Mouse (Mus musculus) brain, embryonic 18.5 days (tissue): ENCODE results near the gene Bahcc1.

Experiments
- DNase-seq: peaks from one replicate; pipeline ENCODE4 v3.0.0-alpha.2; 2012; ENCODE audit warnings: low read depth, low spot score

Gene Bahcc1

DNA sequence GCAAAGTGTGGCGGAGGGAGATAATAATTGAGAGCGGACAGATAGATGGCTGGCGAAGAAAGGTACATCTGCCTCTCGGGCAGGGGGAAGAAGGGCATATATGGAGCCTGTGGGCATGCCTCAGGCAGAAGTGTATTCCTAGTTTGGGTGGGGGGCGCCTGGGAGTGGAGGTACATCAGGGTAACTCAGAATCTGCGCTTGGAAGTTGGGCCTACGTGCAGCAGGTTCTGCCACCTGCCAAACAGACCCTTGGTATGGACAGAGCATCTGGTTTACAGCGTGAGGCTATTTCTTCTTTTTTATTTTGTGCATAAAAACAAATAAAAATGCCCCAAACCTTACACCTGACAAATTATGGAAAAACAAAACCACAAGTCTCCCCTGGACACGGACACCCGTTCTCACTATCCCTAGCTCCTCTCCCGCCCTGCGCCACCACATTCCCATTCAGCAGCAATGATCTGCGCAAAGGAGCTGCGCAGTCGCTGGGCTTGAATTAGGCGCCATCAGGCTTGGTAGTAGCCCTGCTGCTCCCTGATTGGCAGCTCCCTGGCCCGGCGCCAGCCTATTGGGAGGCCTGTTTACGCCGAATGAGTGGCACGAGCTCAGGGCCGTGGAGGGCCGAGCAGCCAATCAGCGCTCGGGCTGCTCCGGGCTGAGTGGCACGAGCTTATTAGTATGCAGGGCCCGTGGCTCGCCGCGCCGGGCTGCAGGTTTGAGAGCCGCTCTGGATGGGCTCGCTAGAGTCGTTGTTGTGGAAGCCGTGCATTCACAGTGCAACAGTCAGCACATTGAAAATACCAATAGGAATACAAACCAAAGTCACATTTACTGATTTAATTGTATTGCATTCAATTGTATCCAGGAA lies at the start of gene Bahcc1:
Gene Bahcc1, plus strand, starts transcription at position 718 of the 868 bp plus-strand sequence.
- peak; percentile 100 for DNase-seq

DNA sequence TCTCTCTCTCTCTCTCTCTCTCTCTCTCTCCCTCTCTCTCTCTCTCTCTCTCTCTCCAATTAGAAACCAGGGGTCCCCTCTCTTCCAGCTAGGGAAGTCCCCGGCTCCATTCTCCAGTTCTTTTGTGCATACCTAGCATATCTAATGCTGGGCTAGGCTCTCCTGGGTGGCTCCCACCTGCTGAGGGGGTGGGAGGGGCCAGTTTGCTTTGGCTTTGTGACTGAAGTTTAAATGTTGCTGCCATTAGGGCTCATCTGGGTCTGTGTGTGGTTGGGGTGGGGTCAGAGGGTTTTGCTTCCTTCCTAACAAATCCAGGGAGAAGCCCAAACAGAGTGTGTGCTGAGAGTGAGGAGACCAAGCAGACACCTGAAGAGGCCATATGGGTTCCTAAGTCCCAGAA lies 49.6 kb upstream of the Bahcc1 start:
- DNase-seq = no peak

DNA sequence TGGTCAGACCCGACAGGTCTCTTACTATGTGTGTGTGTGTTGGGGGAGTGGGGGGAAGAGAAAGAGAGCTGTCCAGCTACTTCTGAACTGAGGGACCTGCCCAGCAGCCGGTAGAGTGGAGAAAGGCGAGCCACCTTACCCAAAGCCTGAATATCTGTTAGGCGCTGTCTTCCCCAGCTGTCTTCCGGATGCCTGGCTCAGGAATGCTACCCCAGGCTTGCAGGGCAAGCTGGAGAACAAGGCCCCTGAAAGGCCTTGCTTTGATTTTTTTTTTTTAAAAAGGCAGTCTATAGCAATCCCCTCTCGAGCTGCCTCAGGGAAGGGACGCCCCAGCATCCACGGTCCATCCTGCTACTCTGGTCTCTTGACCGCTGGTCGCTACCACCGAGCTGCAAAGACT lies 49.0 kb upstream of the Bahcc1 start:
- no peak for DNase-seq

- DNase-seq = no peak
Measured at GRCm38 (mm10) chr11:120184371-120185315, 48.1 kb upstream of the Bahcc1 start.

DNA sequence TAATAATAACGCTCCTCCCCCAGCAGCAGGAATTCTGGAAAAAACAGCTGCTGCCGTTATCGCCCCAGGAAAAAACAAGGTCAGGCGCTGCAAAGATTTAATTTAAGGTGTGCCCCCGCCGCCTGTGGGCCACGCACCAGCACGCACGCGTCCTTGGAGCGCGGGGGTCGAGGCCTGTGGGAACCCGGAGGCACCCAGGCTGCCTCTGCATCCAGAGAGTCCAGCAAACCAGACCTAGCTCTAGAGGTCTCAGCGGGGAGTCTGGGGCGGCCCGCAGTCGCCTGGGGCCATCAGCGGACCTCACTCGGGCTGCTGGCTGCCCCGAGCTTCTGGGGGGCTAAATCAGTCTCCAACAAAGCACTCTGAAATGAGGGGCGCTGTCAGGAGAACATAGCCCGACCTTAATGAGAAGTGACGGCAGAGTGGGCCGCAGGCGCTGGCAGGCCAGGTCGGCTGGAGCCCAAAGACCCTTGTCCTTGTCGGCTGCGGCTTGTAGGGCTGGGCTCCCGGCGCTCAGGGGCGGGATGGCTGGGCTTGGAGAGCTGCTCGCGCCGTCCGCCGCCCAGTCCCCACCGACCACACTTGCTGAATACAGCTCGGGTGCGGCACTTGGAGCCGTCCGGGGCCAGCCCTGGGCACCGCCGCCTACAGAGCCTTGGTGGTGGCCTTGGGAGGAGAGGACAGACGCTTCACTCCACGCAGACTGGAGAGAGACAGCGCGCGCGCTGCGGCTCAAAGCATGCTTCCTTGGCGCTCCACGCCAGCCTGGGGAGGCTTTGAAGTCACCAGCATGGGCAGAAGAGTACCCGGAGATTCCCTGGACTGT lies 47.2 kb upstream of the Bahcc1 start:
- no peak for DNase-seq

DNA sequence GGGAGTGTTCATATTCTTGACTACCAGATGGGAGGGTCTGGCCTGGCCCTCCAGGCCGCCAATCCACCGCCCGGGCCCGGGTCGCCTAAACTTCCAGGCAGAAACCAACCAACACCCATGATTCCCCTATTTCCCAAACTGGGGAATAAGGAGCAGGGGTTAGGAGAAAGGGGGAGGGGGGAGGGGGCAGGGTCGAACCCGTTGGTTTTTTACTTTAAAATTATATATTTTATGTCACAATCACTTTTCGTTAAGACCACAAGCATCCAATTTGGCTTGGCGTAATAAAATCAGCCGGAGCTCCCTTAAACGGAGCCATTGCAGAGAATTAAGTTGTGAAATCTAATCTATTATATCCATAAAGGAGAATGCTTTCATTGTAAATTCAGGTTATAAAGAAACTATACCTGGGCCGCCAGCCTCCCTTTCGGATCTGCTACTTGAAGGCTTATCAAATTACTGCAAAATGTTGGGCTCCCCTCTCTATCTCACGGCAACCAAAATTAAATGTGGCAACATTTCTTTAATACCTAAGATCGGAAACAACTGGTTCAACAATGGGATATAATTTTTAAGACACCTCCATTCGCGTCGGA lies 46.5 kb upstream of the Bahcc1 start:
- DNase-seq = no peak

- DNase-seq = no peak
Measured at GRCm38 (mm10) chr11:120186821-120187235, 45.9 kb upstream of the Bahcc1 start.

DNA sequence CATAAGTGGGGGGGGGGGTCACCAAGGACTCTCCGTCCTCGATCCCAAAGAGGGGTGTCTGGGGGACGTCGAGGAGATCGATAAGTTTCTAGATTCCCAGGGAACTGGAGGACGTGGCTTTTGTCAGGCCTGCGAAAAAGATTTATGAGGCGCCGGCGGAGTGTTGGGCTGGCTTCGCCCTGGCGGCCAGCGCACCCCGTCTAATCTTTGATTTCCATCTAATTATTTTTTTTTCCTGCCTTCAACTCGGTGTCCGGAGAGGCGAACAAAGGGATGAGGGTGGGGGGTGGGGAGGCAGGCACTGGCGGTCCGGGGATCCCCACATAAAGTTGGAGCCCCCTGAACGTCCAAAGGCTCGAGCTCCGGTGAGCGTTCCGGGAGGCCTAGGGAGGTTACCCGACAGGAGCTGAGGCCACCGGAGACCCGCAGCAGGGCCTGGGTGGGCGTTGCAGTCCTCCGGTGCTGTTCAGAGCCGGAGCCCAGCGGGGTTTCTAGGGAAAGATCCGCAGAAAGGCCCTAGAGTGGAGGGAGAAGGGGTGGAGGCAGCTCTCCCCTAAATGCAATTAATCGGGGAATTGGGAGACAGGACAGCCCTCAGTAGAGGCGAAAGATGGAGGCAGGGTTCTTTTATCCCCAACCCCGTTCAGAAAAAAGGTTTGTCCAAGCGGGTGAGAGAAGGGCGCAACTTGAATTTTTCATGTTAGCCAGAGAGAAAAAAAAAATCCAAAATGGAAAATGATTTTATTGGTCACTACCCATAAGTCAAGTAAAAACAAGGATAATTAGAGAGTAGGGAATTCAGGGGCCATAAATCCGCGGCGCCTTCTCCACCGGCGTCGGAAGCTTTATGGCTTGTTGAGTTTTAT lies 45.3 kb upstream of the Bahcc1 start:
- no peak for DNase-seq

- no peak for DNase-seq
Measured at GRCm38 (mm10) chr11:120188102-120188480, 44.7 kb upstream of the Bahcc1 start.

GRCm38 (mm10) chr11:120188481-120189441 lies 44.0 kb upstream of the Bahcc1 start:
- no peak for DNase-seq

DNA sequence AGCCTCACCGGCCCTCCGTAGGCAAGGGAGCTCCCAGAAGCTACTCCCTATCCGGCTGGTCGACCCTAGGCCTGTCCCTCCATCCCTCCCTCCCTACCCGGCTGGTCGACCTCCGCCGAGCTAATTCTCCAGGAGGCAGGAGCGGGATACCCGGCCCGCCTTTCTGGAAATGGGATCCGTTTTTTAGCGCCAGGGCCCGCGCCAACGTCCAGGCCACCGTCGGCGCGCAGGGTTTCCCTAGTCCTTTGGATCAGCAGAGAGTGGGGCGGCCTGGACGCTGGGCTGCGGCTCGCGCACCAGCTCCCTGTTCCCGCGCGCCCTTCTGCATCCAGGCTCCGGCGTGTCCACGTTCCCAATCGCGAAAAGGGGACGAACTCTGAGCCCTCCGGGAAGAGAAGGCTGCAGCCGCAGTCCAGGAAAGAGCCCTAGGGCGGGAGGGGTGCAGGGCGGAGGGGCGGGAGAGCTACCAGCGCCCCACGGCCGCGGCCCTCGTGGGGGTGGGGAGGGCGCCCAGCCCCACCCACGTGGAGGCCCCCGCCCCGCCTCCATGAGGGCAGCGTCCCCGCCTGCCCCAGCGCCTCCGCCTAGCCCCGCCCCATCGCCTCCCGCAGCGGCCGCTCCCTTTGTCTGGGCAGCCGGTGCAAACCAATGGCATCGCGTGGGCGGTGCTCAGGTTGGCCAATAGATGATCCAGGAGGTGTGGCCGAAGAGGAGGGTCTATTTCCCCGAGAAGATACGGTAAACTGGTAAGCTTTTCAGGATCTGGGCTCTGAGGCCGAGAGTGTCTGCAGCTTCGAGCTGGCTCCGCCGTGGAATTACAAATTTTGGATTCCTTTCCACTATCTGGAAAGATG lies 43.1 kb upstream of the Bahcc1 start:
- DNase-seq = peak; percentile 97

GRCm38 (mm10) chr11:120190526-120191412 lies 42.0 kb upstream of the Bahcc1 start:
- DNase-seq = no peak

- DNase-seq = no peak
Measured at GRCm38 (mm10) chr11:120198831-120199230, 33.9 kb upstream of the Bahcc1 start.

DNA sequence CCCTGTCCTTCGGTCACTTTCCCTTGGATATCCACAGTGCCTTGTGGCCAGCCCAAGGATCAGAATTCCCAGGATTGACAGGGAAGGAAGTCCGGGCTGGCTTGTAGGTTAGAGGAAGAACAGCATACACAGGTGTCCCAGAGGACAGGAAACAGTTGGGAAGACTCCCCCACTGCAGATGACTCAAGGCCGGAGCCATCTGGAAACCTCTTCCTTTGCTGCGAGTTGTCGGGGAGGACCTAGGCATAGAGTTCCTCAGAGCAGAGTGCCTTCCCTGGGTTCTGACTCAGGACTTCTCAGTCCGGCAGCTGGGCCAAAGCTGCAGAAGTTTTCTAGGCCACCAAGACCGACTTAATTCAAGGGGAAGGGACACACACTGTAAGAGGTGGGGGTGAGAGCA lies 33.0 kb upstream of the Bahcc1 start:
- DNase-seq = no peak

DNA sequence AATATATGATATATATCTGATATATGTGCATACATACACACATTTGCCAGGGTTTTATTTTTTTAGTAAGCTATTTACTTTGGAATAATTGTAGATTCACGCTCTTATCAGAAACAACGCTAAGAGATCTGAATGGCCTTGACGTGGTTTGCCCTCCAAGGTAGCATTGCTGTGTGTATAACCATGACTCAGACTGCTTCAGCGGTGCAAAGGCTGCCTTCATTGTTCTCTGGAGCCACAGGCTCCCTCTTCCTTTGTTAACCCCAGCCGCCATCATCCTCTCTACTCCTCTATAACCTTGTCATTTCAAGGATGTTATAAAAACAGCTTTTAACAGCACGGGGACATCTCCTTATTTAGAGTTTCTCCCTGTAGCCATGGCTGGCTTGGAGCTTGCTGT lies 32.1 kb upstream of the Bahcc1 start:
- no peak for DNase-seq

- no peak for DNase-seq
Measured at GRCm38 (mm10) chr11:120204200-120204599, 28.5 kb upstream of the Bahcc1 start.

DNA sequence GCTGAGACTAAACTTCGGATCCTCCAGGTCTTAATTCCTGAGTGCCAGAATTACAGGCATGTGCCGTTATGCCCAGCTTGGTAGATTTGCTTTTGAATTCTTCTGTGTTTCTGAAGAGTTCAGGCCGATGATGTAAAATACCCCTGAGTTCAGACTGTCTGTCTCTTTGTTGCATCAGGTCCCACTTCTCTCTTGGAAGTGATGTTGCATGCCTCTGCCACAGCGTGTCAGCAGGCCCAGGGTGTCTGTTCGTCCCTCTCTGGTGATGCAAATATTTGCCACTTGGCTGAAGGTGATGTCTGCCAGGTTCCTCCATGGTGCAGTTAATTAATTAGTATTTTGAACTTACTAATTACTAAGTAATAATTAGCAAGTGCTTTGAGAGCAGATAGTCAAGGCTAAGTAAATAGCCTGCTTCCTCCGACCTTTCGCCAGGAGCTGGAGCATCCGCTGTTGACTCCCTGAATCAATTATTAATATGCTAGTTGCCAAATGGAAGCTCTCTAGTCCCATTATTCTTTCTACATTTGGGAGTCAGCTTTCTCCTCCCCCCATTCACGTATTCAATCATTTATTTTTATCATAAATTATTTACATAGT lies 26.6 kb upstream of the Bahcc1 start:
- no peak for DNase-seq
